Mouse (Mus musculus): ENCODE data around the gene Mief1. TPM values are rescaled to one million over a fixed set of nuclear protein-coding genes. Genes with fewer than 3 reads are reported as not detected.

Gene Mief1
- polyA plus RNA-seq, 1 experiment from 2014 or later: 8.6 TPM

DNA sequence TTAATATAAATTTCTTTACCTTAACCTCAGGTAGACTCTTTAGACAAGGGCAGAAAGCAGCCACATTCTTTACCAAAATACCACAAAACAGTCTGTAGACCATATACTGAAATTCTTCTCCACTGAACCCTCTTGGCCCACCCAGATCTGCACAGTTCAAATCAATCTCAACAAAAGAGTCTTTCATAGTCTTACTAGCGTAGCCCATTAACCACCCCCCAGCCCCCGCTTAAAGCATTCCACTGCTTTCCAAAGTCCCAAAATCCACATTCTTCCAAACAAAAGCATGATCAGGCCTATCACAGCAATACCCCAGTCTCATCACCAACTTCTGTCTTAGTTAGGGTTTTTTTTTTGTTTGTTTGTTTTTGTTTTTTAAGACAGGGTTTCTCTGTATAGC, 34.3 kb upstream of the Mief1 start:
- DNase-seq (no peak), ATAC-seq (no peak)
- H3K27ac ChIP-seq (ENCODE audit: low read depth): no peak overlapping the region
- TF ChIP-seq CTCF (IDR thresholded peaks at IDR 0.05; ENCODE audit: low read depth) (no peak), EP300 (IDR thresholded peaks at IDR 0.05; ENCODE audit: low read depth) (no peak)
- H3K4me3 ChIP-seq (ENCODE audit: low read depth, low read length): no peak overlapping the region
- no peak overlapping the region for H3K9ac ChIP-seq (replicated peaks)
- H3K4me2 ChIP-seq (ENCODE audit: low read depth, low read length): no peak overlapping the region
- no peaks in the 10 kb centered on the region for H3K36me3 ChIP-seq (replicated peaks; ENCODE audit: insufficient read depth, low read length)
- H3K9me3 ChIP-seq (ENCODE audit: low read length): no peaks in the 10 kb centered on the region
- H3K27me3 ChIP-seq (ENCODE audit: insufficient read depth, low read length): no peaks in the 10 kb centered on the region
- 79% methylated on average over 2 of the region's 2 CpGs for WGBS (ENCODE audit: insufficient replicate concordance)
- H3K4me1 ChIP-seq (ENCODE audit: insufficient read depth): no peaks in the 10 kb centered on the region

DNA sequence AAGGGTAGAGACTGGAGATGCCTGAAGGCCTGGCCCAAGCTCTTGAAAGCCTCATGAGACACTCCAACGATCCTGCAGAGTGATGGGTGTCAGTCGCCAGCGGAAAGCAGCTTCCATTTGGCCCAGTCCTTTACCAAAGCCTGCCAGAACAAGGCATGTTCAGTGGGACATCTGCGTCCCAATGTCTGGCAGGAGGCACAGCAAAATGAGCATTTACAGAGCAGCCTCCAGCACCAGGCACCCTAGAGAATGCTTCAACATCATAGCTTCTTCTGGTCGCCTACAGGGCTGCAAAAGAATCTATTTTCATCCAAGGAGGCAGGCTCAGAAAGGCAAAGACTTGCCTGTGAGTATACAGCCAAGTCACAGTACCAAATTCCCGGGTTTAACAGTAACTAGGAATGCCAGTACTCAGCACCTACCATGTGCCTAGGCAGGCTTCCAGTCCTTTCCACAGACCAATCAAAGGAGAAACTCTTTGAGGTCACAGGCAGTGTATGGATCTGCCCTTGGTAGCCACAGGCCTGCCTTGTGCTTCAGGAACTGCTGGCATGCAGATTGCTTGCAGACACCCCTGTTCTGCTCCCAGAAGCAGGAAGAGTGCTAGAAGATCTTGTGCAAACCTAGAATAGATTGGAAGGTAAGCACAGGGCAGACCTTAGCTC, 31.6 kb upstream of the Mief1 start:
- no peak for TF ChIP-seq CTCF (IDR thresholded peaks at IDR 0.05; ENCODE audit: low read depth)
- no peak for TF ChIP-seq EP300 (IDR thresholded peaks at IDR 0.05; ENCODE audit: low read depth)
- WGBS (ENCODE audit: insufficient replicate concordance): 66% methylated on average over 6 of the region's 6 CpGs
- H3K4me3 ChIP-seq (ENCODE audit: low read depth, low read length): no peak overlapping the region
- no peaks in the 10 kb centered on the region for H3K4me1 ChIP-seq (ENCODE audit: insufficient read depth)
- DNase-seq: no peak
- H3K9ac ChIP-seq (replicated peaks): no peak overlapping the region
- no peak overlapping the region for H3K4me2 ChIP-seq (ENCODE audit: low read depth, low read length)
- no peaks in the 10 kb centered on the region for H3K36me3 ChIP-seq (replicated peaks; ENCODE audit: insufficient read depth, low read length)
- H3K9me3 ChIP-seq (ENCODE audit: low read length): no peaks in the 10 kb centered on the region
- H3K27ac ChIP-seq (ENCODE audit: low read depth): no peak overlapping the region
- H3K27me3 ChIP-seq (ENCODE audit: insufficient read depth, low read length): no peaks in the 10 kb centered on the region
- ATAC-seq: no peak

DNA sequence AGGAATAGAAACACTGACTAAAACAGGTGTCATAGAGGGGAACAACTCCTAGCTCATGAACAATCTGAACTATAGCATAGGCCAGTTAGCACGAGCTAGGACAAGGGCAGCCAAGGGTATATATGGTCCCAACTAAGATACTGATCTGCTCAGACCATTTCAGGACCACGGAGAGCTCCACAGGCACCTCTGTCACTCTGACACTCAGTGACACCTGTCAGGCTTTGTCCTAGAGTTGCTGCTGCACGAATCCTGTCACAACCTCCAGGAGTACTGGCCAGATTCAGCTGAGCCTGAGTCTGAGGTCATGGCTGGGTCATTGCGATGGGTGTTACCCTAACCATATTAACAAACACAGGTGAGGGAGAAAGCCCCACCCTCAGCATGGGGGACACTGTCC, 30.4 kb upstream of the Mief1 start:
- DNase-seq: peak; percentile 67
- no peaks in the 10 kb centered on the region for H3K4me1 ChIP-seq (ENCODE audit: insufficient read depth)
- WGBS (ENCODE audit: insufficient replicate concordance): 26% methylated on average over 4 of the region's 4 CpGs
- H3K9me3 ChIP-seq (ENCODE audit: low read length): no peaks in the 10 kb centered on the region
- TF ChIP-seq EP300 (IDR thresholded peaks at IDR 0.05; ENCODE audit: low read depth) (no peak), CTCF (IDR thresholded peaks at IDR 0.05; ENCODE audit: low read depth) (no peak)
- no peak; the same call in 1 of the 2 replicates for ATAC-seq
- H3K4me2 ChIP-seq (ENCODE audit: low read depth, low read length): no peak overlapping the region
- H3K27ac ChIP-seq (ENCODE audit: low read depth): no peak overlapping the region
- H3K9ac ChIP-seq (replicated peaks): no peak overlapping the region
- no peaks in the 10 kb centered on the region for H3K27me3 ChIP-seq (ENCODE audit: insufficient read depth, low read length)
- H3K36me3 ChIP-seq (replicated peaks; ENCODE audit: insufficient read depth, low read length): no peaks in the 10 kb centered on the region
- no peak overlapping the region for H3K4me3 ChIP-seq (ENCODE audit: low read depth, low read length)

GRCm38 (mm10) chr15:80206057-80206565, 27.7 kb upstream of the Mief1 start:
- ATAC-seq (no peak), DNase-seq (no peak)
- no peak overlapping the region for H3K27ac ChIP-seq (ENCODE audit: low read depth)
- no peaks in the 10 kb centered on the region for H3K4me1 ChIP-seq (ENCODE audit: insufficient read depth)
- H3K4me3 ChIP-seq (ENCODE audit: low read depth, low read length): no peak overlapping the region
- no peaks in the 10 kb centered on the region for H3K27me3 ChIP-seq (ENCODE audit: insufficient read depth, low read length)
- H3K4me2 ChIP-seq (ENCODE audit: low read depth, low read length): no peak overlapping the region
- no peaks in the 10 kb centered on the region for H3K36me3 ChIP-seq (replicated peaks; ENCODE audit: insufficient read depth, low read length)
- TF ChIP-seq EP300 (IDR thresholded peaks at IDR 0.05; ENCODE audit: low read depth): no peak
- no peak for TF ChIP-seq CTCF (IDR thresholded peaks at IDR 0.05; ENCODE audit: low read depth)
- WGBS (ENCODE audit: insufficient replicate concordance): 69% methylated on average over 3 of the region's 3 CpGs
- no peak overlapping the region for H3K9ac ChIP-seq (replicated peaks)
- H3K9me3 ChIP-seq (ENCODE audit: low read length): no peaks in the 10 kb centered on the region

DNA sequence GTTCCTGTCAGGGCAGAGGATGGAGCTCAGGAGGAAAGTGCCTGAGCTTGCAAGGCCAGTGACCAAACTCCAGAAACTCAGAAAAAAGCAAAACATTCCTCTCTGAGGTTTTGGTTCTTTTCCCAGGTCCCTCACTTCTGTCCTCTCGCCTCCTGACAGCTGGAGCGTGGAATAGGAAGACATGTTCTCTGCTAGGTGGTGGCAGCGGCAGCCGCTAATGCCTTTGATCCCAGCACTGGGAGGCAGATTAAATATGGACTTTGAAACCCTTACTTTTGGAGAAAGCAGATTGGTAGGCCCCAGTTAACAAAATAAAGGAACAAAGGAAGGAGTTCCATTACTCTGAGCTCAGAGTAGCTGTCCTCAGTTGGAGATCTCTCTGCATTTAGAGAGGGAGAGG, 25.4 kb upstream of the Mief1 start:
- no peaks in the 10 kb centered on the region for H3K27me3 ChIP-seq (ENCODE audit: insufficient read depth, low read length)
- 48% methylated on average over 4 of the region's 4 CpGs for WGBS (ENCODE audit: insufficient replicate concordance)
- no peaks in the 10 kb centered on the region for H3K36me3 ChIP-seq (replicated peaks; ENCODE audit: insufficient read depth, low read length)
- TF ChIP-seq EP300 (IDR thresholded peaks at IDR 0.05; ENCODE audit: low read depth) (no peak), CTCF (IDR thresholded peaks at IDR 0.05; ENCODE audit: low read depth) (no peak)
- no peak for ATAC-seq
- no peak overlapping the region for H3K4me3 ChIP-seq (ENCODE audit: low read depth, low read length)
- H3K4me2 ChIP-seq (ENCODE audit: low read depth, low read length): no peak overlapping the region
- no peak overlapping the region for H3K27ac ChIP-seq (ENCODE audit: low read depth)
- H3K9me3 ChIP-seq (ENCODE audit: low read length): no peaks in the 10 kb centered on the region
- no peak overlapping the region for H3K9ac ChIP-seq (replicated peaks)
- H3K4me1 ChIP-seq (ENCODE audit: insufficient read depth): no peaks in the 10 kb centered on the region
- DNase-seq: no peak

GRCm38 (mm10) chr15:80213688-80214087, 20.1 kb upstream of the Mief1 start:
- Histone ChIP-seq H3K27ac (ENCODE audit: low read depth) (no peak overlapping the region), H3K9ac (replicated peaks) (no peak overlapping the region), H3K36me3 (replicated peaks; ENCODE audit: insufficient read depth, low read length) (no peaks in the 10 kb centered on the region), H3K4me2 (ENCODE audit: low read depth, low read length) (no peak overlapping the region), H3K4me3 (ENCODE audit: low read depth, low read length) (no peak overlapping the region), H3K27me3 (ENCODE audit: insufficient read depth, low read length) (no peaks in the 10 kb centered on the region), H3K9me3 (ENCODE audit: low read length) (no peaks in the 10 kb centered on the region), H3K4me1 (ENCODE audit: insufficient read depth) (no peaks in the 10 kb centered on the region)
- TF ChIP-seq CTCF (IDR thresholded peaks at IDR 0.05; ENCODE audit: low read depth): no peak
- ATAC-seq (peak; percentile 23; the same call in 1 of the 2 replicates), DNase-seq (no peak)

All from liver, postnatal 0 days (tissue).